Mouse (Mus musculus): ENCODE data around the gene Nap1l1. TPM values are rescaled to one million over a fixed set of nuclear protein-coding genes. Genes with fewer than 3 reads are reported as not detected.
"Not testable (repeated sequence)": the region's sequence is repeated elsewhere in the genome, so short reads cannot be mapped to it uniquely, and the experiment has no call there.

The Nap1l1 gene
- polyA plus RNA-seq (2015; fragmentation: Nextera tagmentation; extraction: Ambion mirVana) = 285 and 293 TPM in 2 replicates

- H3K4me1 ChIP-seq = peaks cover 3% of the 10 kb centered on the region
These were observed at the start of gene Nap1l1 for GRCm38 (mm10) chr10:111472686-111473510. Nap1l1 (plus strand) TSS chr10:111473223.

GRCm38 (mm10) chr10:111426491-111426890 is 46.5 kb upstream of the Nap1l1 start:
- no peak overlapping the region for H3K9ac ChIP-seq
- ATAC-seq (ENCODE audit: insufficient number of reproducible peaks, insufficient read depth, low FRiP score, low TSS enrichment, low read depth) = no peak
- H3K4me3 ChIP-seq = no peak overlapping the region
- no peaks in the 10 kb centered on the region for H3K27me3 ChIP-seq
- no peaks in the 10 kb centered on the region for H3K36me3 ChIP-seq
- peaks cover 3% of the 10 kb centered on the region; the same call in 1 of the 2 replicates for H3K4me1 ChIP-seq
- H3K9me3 ChIP-seq = no peaks in the 10 kb centered on the region
- no peak overlapping the region for H3K4me2 ChIP-seq
- H3K27ac ChIP-seq = no peak overlapping the region
- WGBS = 90% methylated on average over 1 of the region's 1 CpGs

More at GRCm38 (mm10) chr10:111472686-111473510, at the start of gene Nap1l1:
- Histone ChIP-seq H3K27ac (peak within 1 kb of the TSS; percentile 96), H3K9me3 (no peaks in the 10 kb centered on the region), H3K4me2 (peak within 1 kb of the TSS; percentile 65), H3K4me3 (peak within 1 kb of the TSS; percentile 97), H3K27me3 (no peaks in the 10 kb centered on the region), H3K36me3 (no peaks in the 10 kb centered on the region), H3K9ac (peak within 1 kb of the TSS; percentile 97)
- WGBS = under 1% methylated on average over 60 of the region's 80 CpGs
- ATAC-seq (ENCODE audit: insufficient number of reproducible peaks, insufficient read depth, low FRiP score, low TSS enrichment, low read depth) = peak; percentile 99

- Histone ChIP-seq H3K4me3 (no peak overlapping the region), H3K27me3 (no peaks in the 10 kb centered on the region), H3K9ac (no peak overlapping the region), H3K9me3 (no peaks in the 10 kb centered on the region), H3K27ac (no peak overlapping the region), H3K36me3 (no peaks in the 10 kb centered on the region), H3K4me1 (no peaks in the 10 kb centered on the region), H3K4me2 (no peak overlapping the region)
- WGBS = 88% methylated on average over 3 of the region's 3 CpGs
- ATAC-seq (ENCODE audit: insufficient number of reproducible peaks, insufficient read depth, low FRiP score, low TSS enrichment, low read depth) = no peak
These were observed 39.5 kb upstream of the Nap1l1 start for GRCm38 (mm10) chr10:111433502-111433901.

- Histone ChIP-seq H3K4me1 (no peaks in the 10 kb centered on the region), H3K27me3 (no peaks in the 10 kb centered on the region), H3K36me3 (no peaks in the 10 kb centered on the region), H3K4me2 (no peak overlapping the region), H3K27ac (no peak overlapping the region), H3K9me3 (no peaks in the 10 kb centered on the region), H3K4me3 (no peak overlapping the region), H3K9ac (no peak overlapping the region)
- WGBS = 49% methylated on average over 3 of the region's 3 CpGs
- ATAC-seq (ENCODE audit: insufficient number of reproducible peaks, insufficient read depth, low FRiP score, low TSS enrichment, low read depth) = no peak
These were observed 32.0 kb upstream of the Nap1l1 start for GRCm38 (mm10) chr10:111441034-111441440.

- H3K27me3 ChIP-seq = no peaks in the 10 kb centered on the region
- H3K9ac ChIP-seq = no peak overlapping the region
- 69% methylated on average over 9 of the region's 9 CpGs for WGBS
- H3K9me3 ChIP-seq = no peaks in the 10 kb centered on the region
- no peak overlapping the region for H3K4me2 ChIP-seq
- H3K4me1 ChIP-seq = no peaks in the 10 kb centered on the region
- ATAC-seq (ENCODE audit: insufficient number of reproducible peaks, insufficient read depth, low FRiP score, low TSS enrichment, low read depth) = no peak
- no peak overlapping the region for H3K4me3 ChIP-seq
- H3K27ac ChIP-seq = no peak overlapping the region
- no peaks in the 10 kb centered on the region for H3K36me3 ChIP-seq
These were observed 28.8 kb upstream of the Nap1l1 start for GRCm38 (mm10) chr10:111444199-111444598.

- no peak overlapping the region for H3K4me3 ChIP-seq
- no peaks in the 10 kb centered on the region for H3K4me1 ChIP-seq
- whole genome bisulfite sequencing = 33% methylated on average over 9 of the region's 9 CpGs
- H3K36me3 ChIP-seq = no peaks in the 10 kb centered on the region
- no peaks in the 10 kb centered on the region for H3K9me3 ChIP-seq
- H3K4me2 ChIP-seq = no peak overlapping the region
- no peak overlapping the region for H3K9ac ChIP-seq
- no peaks in the 10 kb centered on the region for H3K27me3 ChIP-seq
- H3K27ac ChIP-seq = no peak overlapping the region
- ATAC-seq (ENCODE audit: insufficient number of reproducible peaks, insufficient read depth, low FRiP score, low TSS enrichment, low read depth) = no peak
These were observed 26.9 kb upstream of the Nap1l1 start for GRCm38 (mm10) chr10:111445939-111446671.

- ATAC-seq (ENCODE audit: insufficient number of reproducible peaks, insufficient read depth, low FRiP score, low TSS enrichment, low read depth); H3K27ac ChIP-seq; H3K4me2 ChIP-seq; H3K36me3 ChIP-seq; H3K4me1 ChIP-seq; H3K9ac ChIP-seq; H3K9me3 ChIP-seq; H3K27me3 ChIP-seq; H3K4me3 ChIP-seq: not testable (repeated sequence)
- 87% methylated on average over 3 of the region's 3 CpGs for WGBS
These were observed 26.4 kb upstream of the Nap1l1 start for GRCm38 (mm10) chr10:111446672-111447008.

GRCm38 (mm10) chr10:111449662-111450061 is 23.4 kb upstream of the Nap1l1 start:
- ATAC-seq (ENCODE audit: insufficient number of reproducible peaks, insufficient read depth, low FRiP score, low TSS enrichment, low read depth); H3K9me3 ChIP-seq; H3K4me3 ChIP-seq; H3K4me1 ChIP-seq; H3K27me3 ChIP-seq; H3K27ac ChIP-seq; H3K36me3 ChIP-seq; H3K9ac ChIP-seq; H3K4me2 ChIP-seq: not testable (repeated sequence)
- WGBS = 61% methylated on average over 5 of the region's 5 CpGs

GRCm38 (mm10) chr10:111451683-111452322 is 21.2 kb upstream of the Nap1l1 start:
- 84% methylated on average over 1 of the region's 1 CpGs for WGBS
- Histone ChIP-seq H3K9ac (no peak overlapping the region), H3K4me1 (0 out of 2 replicates have a peak, but pooled peaks cover under 1% of the 10 kb centered on the region), H3K27ac (no peak overlapping the region), H3K36me3 (no peaks in the 10 kb centered on the region), H3K4me3 (no peak overlapping the region), H3K4me2 (no peak overlapping the region), H3K9me3 (no peaks in the 10 kb centered on the region), H3K27me3 (no peaks in the 10 kb centered on the region)
- no peak for ATAC-seq (ENCODE audit: insufficient number of reproducible peaks, insufficient read depth, low FRiP score, low TSS enrichment, low read depth)

GRCm38 (mm10) chr10:111452426-111452825 is 20.6 kb upstream of the Nap1l1 start:
- no peak overlapping the region for H3K4me3 ChIP-seq
- no peak for ATAC-seq (ENCODE audit: insufficient number of reproducible peaks, insufficient read depth, low FRiP score, low TSS enrichment, low read depth)

GRCm38 (mm10) chr10:111454698-111455308 is 18.2 kb upstream of the Nap1l1 start:
- no peak for ATAC-seq (ENCODE audit: insufficient number of reproducible peaks, insufficient read depth, low FRiP score, low TSS enrichment, low read depth)
- 76% methylated on average over 8 of the region's 8 CpGs for WGBS

More at GRCm38 (mm10) chr10:111452426-111452825, 20.6 kb upstream of the Nap1l1 start:
- no peak overlapping the region for H3K27ac ChIP-seq
- no peak overlapping the region for H3K4me2 ChIP-seq
- no peaks in the 10 kb centered on the region for H3K36me3 ChIP-seq
- no peak overlapping the region for H3K9ac ChIP-seq
- 0 out of 2 replicates have a peak, but pooled peaks cover 3% of the 10 kb centered on the region for H3K4me1 ChIP-seq
- WGBS = 90% methylated on average over 11 of the region's 11 CpGs
- H3K9me3 ChIP-seq = no peaks in the 10 kb centered on the region
- no peaks in the 10 kb centered on the region for H3K27me3 ChIP-seq

More at GRCm38 (mm10) chr10:111454698-111455308, 18.2 kb upstream of the Nap1l1 start:
- Histone ChIP-seq H3K27me3 (no peaks in the 10 kb centered on the region), H3K27ac (no peak overlapping the region), H3K36me3 (no peaks in the 10 kb centered on the region), H3K4me2 (no peak overlapping the region), H3K9me3 (no peaks in the 10 kb centered on the region), H3K9ac (no peak overlapping the region), H3K4me3 (no peak overlapping the region), H3K4me1 (0 out of 2 replicates have a peak, but pooled peaks cover 3% of the 10 kb centered on the region)
